Mouse (Mus musculus) erythroblast, embryonic 14.5 days (primary cell): ENCODE measurements at regions not wholly inside any gene's neighbourhood (a gene's known extent, or its start where the extent isn't known, plus 50 kb on each side); places are given as distances from the start of the nearest gene placed in this dataset.

Experiments
- H3K27me3 ChIP-seq: 2 replicates; pipeline ENCODE4 v1.6.1; 2012; ENCODE audit warnings: inconsistent platforms; ENCODE audit not compliant: control insufficient read depth
- H3K36me3 ChIP-seq: 2 replicates; pipeline ENCODE4 v1.6.1; 2012; ENCODE audit warnings: mild to moderate bottlenecking, inconsistent platforms; ENCODE audit not compliant: control insufficient read depth
- H3K4me1 ChIP-seq: 2 replicates; pipeline ENCODE4 v1.6.1; 2012; ENCODE audit warnings: inconsistent platforms; ENCODE audit not compliant: control insufficient read depth
- H3K4me3 ChIP-seq: replicated peaks from 2 replicates; pipeline ENCODE3; 2012; ENCODE audit warnings: moderate library complexity, mild to moderate bottlenecking, inconsistent platforms
- H3K9me3 ChIP-seq: 2 replicates; pipeline ENCODE4 v1.6.1; 2012; ENCODE audit warnings: low read length, inconsistent platforms, mixed read lengths; ENCODE audit not compliant: control insufficient read depth
- GATA1 ChIP-seq: IDR thresholded peaks from 2 replicates; pipeline ENCODE4 v1.6.1; 2012; ENCODE audit warnings: low read length, inconsistent platforms, mixed read lengths
- TAL1 ChIP-seq: IDR thresholded peaks from 3 replicates; pipeline ENCODE4 v1.6.1; 2012; ENCODE audit warnings: low read length, inconsistent platforms, mixed read lengths

GRCm38 (mm10) chr1:73547877-73548276 is 532.2 kb upstream of the Tnp1 start:
- Histone ChIP-seq H3K27me3 (no peaks in the 10 kb centered on the region), H3K4me1 (no peaks in the 10 kb centered on the region), H3K4me3 (no peak overlapping the region), H3K36me3 (no peaks in the 10 kb centered on the region), H3K9me3 (peaks cover 2% of the 10 kb centered on the region; the same call in 1 of the 2 replicates)
- TF ChIP-seq TAL1 = no peak
- no peak for TF ChIP-seq GATA1

- H3K36me3 ChIP-seq = no peaks in the 10 kb centered on the region
- H3K4me3 ChIP-seq = no peak overlapping the region
- H3K27me3 ChIP-seq = no peaks in the 10 kb centered on the region
- H3K4me1 ChIP-seq = no peaks in the 10 kb centered on the region
- peaks cover 2% of the 10 kb centered on the region; the same call in 1 of the 2 replicates for H3K9me3 ChIP-seq
- TF ChIP-seq GATA1 (no peak), TAL1 (no peak)
Measured at GRCm38 (mm10) chr1:73545401-73545800, 529.7 kb upstream of the Tnp1 start.

GRCm38 (mm10) chr1:73541371-73541770 is 525.7 kb upstream of the Tnp1 start:
- H3K27me3 ChIP-seq = no peaks in the 10 kb centered on the region

GRCm38 (mm10) chr1:73538420-73538871 is 522.7 kb upstream of the Tnp1 start:
- TF ChIP-seq GATA1 = no peak
- no peak for TF ChIP-seq TAL1
- Histone ChIP-seq H3K9me3 (peaks cover 4% of the 10 kb centered on the region; the same call in 1 of the 2 replicates), H3K4me1 (no peaks in the 10 kb centered on the region), H3K4me3 (no peak overlapping the region), H3K36me3 (no peaks in the 10 kb centered on the region), H3K27me3 (no peaks in the 10 kb centered on the region)

More at GRCm38 (mm10) chr1:73541371-73541770, 525.7 kb upstream of the Tnp1 start:
- no peak for TF ChIP-seq GATA1
- no peak for TF ChIP-seq TAL1
- Histone ChIP-seq H3K36me3 (no peaks in the 10 kb centered on the region), H3K4me3 (no peak overlapping the region), H3K9me3 (peaks cover 2% of the 10 kb centered on the region; the same call in 1 of the 2 replicates), H3K4me1 (no peaks in the 10 kb centered on the region)

GRCm38 (mm10) chr1:73535726-73536265 is 520.1 kb upstream of the Tnp1 start:
- TF ChIP-seq GATA1 (no peak), TAL1 (no peak)
- H3K4me3 ChIP-seq = no peak overlapping the region
- H3K9me3 ChIP-seq = peaks cover 8% of the 10 kb centered on the region
- no peaks in the 10 kb centered on the region for H3K27me3 ChIP-seq
- H3K36me3 ChIP-seq = no peaks in the 10 kb centered on the region
- H3K4me1 ChIP-seq = no peaks in the 10 kb centered on the region

GRCm38 (mm10) chr1:73533526-73533925 is 517.8 kb upstream of the Tnp1 start:
- TF ChIP-seq TAL1 (no peak), GATA1 (no peak)
- Histone ChIP-seq H3K4me1 (no peaks in the 10 kb centered on the region), H3K36me3 (no peaks in the 10 kb centered on the region), H3K9me3 (peaks cover 8% of the 10 kb centered on the region), H3K27me3 (no peaks in the 10 kb centered on the region), H3K4me3 (no peak overlapping the region)

- Histone ChIP-seq H3K9me3 (peaks cover 6% of the 10 kb centered on the region), H3K36me3 (no peaks in the 10 kb centered on the region), H3K4me1 (no peaks in the 10 kb centered on the region), H3K27me3 (no peaks in the 10 kb centered on the region), H3K4me3 (no peak overlapping the region)
- TF ChIP-seq TAL1 (no peak), GATA1 (no peak)
Measured at GRCm38 (mm10) chr1:73532316-73532715, 516.6 kb upstream of the Tnp1 start.

- Histone ChIP-seq H3K4me3 (no peak overlapping the region), H3K4me1 (no peaks in the 10 kb centered on the region), H3K36me3 (no peaks in the 10 kb centered on the region), H3K9me3 (peaks cover 6% of the 10 kb centered on the region), H3K27me3 (no peaks in the 10 kb centered on the region)
- TF ChIP-seq GATA1 = no peak
- no peak for TF ChIP-seq TAL1
Measured at GRCm38 (mm10) chr1:73531831-73532230, 516.1 kb upstream of the Tnp1 start.

- Histone ChIP-seq H3K4me3 (no peak overlapping the region), H3K36me3 (no peaks in the 10 kb centered on the region), H3K27me3 (no peaks in the 10 kb centered on the region), H3K9me3 (peaks cover 4% of the 10 kb centered on the region), H3K4me1 (no peaks in the 10 kb centered on the region)
- no peak for TF ChIP-seq GATA1
- TF ChIP-seq TAL1 = no peak
Measured at GRCm38 (mm10) chr1:73530326-73530725, 514.6 kb upstream of the Tnp1 start.

- TF ChIP-seq TAL1 (no peak), GATA1 (no peak)
- Histone ChIP-seq H3K9me3 (peaks cover 4% of the 10 kb centered on the region), H3K4me1 (no peaks in the 10 kb centered on the region), H3K27me3 (no peaks in the 10 kb centered on the region), H3K36me3 (no peaks in the 10 kb centered on the region), H3K4me3 (no peak overlapping the region)
Measured at GRCm38 (mm10) chr1:73528623-73529022, 512.9 kb upstream of the Tnp1 start.
